Mouse (Mus musculus) brain, embryonic 14.5 days (tissue): Measurements from ENCODE around the gene Ctxn2.

ENCODE experiments used
- CTCF ChIP-seq: fragments of 200-500 bp; IDR thresholded peaks from 2 replicates; pipeline ENCODE4 v1.5.1; 2012; ENCODE audit warnings: inconsistent platforms, mild to moderate bottlenecking, moderate library complexity, borderline replicate concordance; ENCODE audit not compliant: insufficient read depth, insufficient read length; ENCODE audit errors: extremely low read depth
- POLR2A ChIP-seq: fragments of 200-500 bp; IDR thresholded peaks from 2 replicates; pipeline ENCODE4 v1.6.1; 2012; ENCODE audit warnings: mild to moderate bottlenecking, inconsistent platforms, borderline replicate concordance; ENCODE audit not compliant: poor library complexity, insufficient read depth, insufficient read length, severe bottlenecking; ENCODE audit errors: extremely low read depth

- TF ChIP-seq CTCF (no peak), POLR2A (no peak)
These were observed 60.3 kb downstream of the Ctxn2 start for GRCm38 (mm10) chr2:125196771-125197170.
